Mouse (Mus musculus) liver, embryonic 14.5 days (tissue): ENCODE measurements around the gene Ugt1a2. TPM values are rescaled to one million over a fixed set of nuclear protein-coding genes. Genes with fewer than 3 reads are reported as not detected.

ENCODE experiments used
- ATAC-seq: fragments of 200-750 bp; cut with Nextera tagmentation; 2 replicates; pipeline ENCODE4 v1.8.0; 2017; ENCODE audit warnings: moderate number of reproducible peaks, mild to moderate bottlenecking, moderate library complexity; ENCODE audit not compliant: insufficient read depth
- DNase-seq, 3 experiments: peaks; one replicate each; pipeline ENCODE4 v3.0.0-alpha.2; 2012 to 2013; ENCODE audit warnings: low read depth in 3 of 3, low spot score in 3 of 3
- H3K27ac ChIP-seq: fragments of 300-500 bp; sonication (generic); 2 replicates; pipeline ENCODE4 v1.5.1; 2014; ENCODE audit warnings: moderate library complexity, mild to moderate bottlenecking, control low read depth, inconsistent platforms
- H3K27me3 ChIP-seq: fragments of 300-500 bp; sonication (generic); 2 replicates; pipeline ENCODE4 v1.6.1; 2014; ENCODE audit warnings: mild to moderate bottlenecking, low read length, moderate library complexity; ENCODE audit not compliant: control insufficient read depth, insufficient read depth
- H3K36me3 ChIP-seq: fragments of 300-500 bp; sonication (generic); replicated peaks from 2 replicates; pipeline ENCODE4 v1.6.1; 2014; ENCODE audit warnings: low read depth; ENCODE audit not compliant: control insufficient read depth, insufficient read depth
- H3K4me1 ChIP-seq, 2 experiments: fragments of 200-500 bp in 1 of 2; fragments of 300-500 bp in 1 of 2; sonication (generic) in 1 of 2; replicated peaks; 2 replicates each; pipeline ENCODE4 v1.6.1; 2012 to 2014; ENCODE audit warnings: antibody characterized with exemption in 1 of 2, inconsistent platforms in 1 of 2, low read length in 1 of 2; ENCODE audit not compliant: control insufficient read depth in 2 of 2, insufficient read depth in 2 of 2
- H3K4me2 ChIP-seq: fragments of 300-500 bp; sonication (generic); 2 replicates; pipeline ENCODE4 v1.6.1; 2014; ENCODE audit warnings: low read depth, mild to moderate bottlenecking, control low read depth, moderate library complexity
- H3K4me3 ChIP-seq, 2 experiments: fragments of 200-500 bp in 1 of 2; fragments of 300-500 bp in 1 of 2; sonication (generic) in 1 of 2; 2 replicates each; pipeline ENCODE4 v1.5.1; 2012 to 2014; ENCODE audit warnings: low read depth in 2 of 2, low read length in 2 of 2, mild to moderate bottlenecking in 2 of 2, control low read depth in 1 of 2, inconsistent platforms in 1 of 2, moderate library complexity in 1 of 2; ENCODE audit not compliant: insufficient read depth in 1 of 2
- H3K9ac ChIP-seq: fragments of 300-500 bp; sonication (generic); replicated peaks from 2 replicates; pipeline ENCODE4 v1.6.1; 2014; ENCODE audit warnings: mild to moderate bottlenecking, control low read depth, moderate library complexity
- H3K9me3 ChIP-seq: fragments of 300-500 bp; sonication (generic); 2 replicates; pipeline ENCODE4 v1.6.1; 2016; ENCODE audit warnings: low read length, mixed read lengths; ENCODE audit not compliant: control insufficient read depth
- CTCF ChIP-seq: IDR thresholded peaks from 2 replicates; pipeline ENCODE4 v1.5.1; 2016; ENCODE audit warnings: antibody characterized with exemption, low read depth, control low read depth
- EP300 ChIP-seq: IDR thresholded peaks from 2 replicates; pipeline ENCODE4 v1.6.1; 2016; ENCODE audit warnings: antibody characterized with exemption, low read depth
- WGBS: fragments of 180-500 bp; shearing (Covaris S2); extraction: QIAGEN DNeasy Blood & Tissue Kit; methylation state at CpG from one replicate; pipeline ENCODE4 v1.1.7; 2014; ENCODE audit not compliant: insufficient replicate concordance; 5-methylcytosine and 5-hydroxymethylcytosine counted together
- polyA plus RNA-seq, 2 experiments: library from polyadenylated mRNA; depleted of rRNA in 1 of 2; stranded (reverse) in 1 of 2; unstranded in 1 of 2; fragments of >200 nt; fragmentation: Nextera tagmentation in 1 of 2; extraction: Ambion mirVana in 1 of 2; gene quantifications; 2 replicates each; pipeline versions ENCODE4 v1.2.1 to v1.2.3; 2012 to 2014

Gene Ugt1a2
- polyA plus RNA-seq, 2 experiments = 0.02 TPM; not detected in 1

GRCm38 (mm10) chr1:88229986-88230385 is 29.6 kb downstream of the Ugt1a2 start:
- ATAC-seq (no peak), DNase-seq (no peak)
- Histone ChIP-seq H3K4me2 (no peak overlapping the region), H3K9me3 (peaks cover 18% of the 10 kb centered on the region), H3K36me3 (no peaks in the 10 kb centered on the region), H3K27ac (no peak overlapping the region), H3K4me1 (no peaks in the 10 kb centered on the region), H3K27me3 (no peaks in the 10 kb centered on the region), H3K9ac (no peak overlapping the region), H3K4me3 (no peak overlapping the region)
- TF ChIP-seq EP300 (no peak), CTCF (no peak)
- WGBS = 54% methylated on average over 5 of the region's 5 CpGs

GRCm38 (mm10) chr1:88230421-88230820 is 30.0 kb downstream of the Ugt1a2 start:
- ATAC-seq (no peak), DNase-seq (no peak)
- H3K4me3 ChIP-seq = no peak overlapping the region
- no peak overlapping the region for H3K4me2 ChIP-seq
- no peaks in the 10 kb centered on the region for H3K36me3 ChIP-seq
- no peaks in the 10 kb centered on the region for H3K27me3 ChIP-seq
- peaks cover 22% of the 10 kb centered on the region for H3K9me3 ChIP-seq
- no peak overlapping the region for H3K9ac ChIP-seq
- H3K4me1 ChIP-seq = no peaks in the 10 kb centered on the region
- WGBS = 62% methylated on average over 7 of the region's 7 CpGs
- no peak for TF ChIP-seq EP300
- no peak for TF ChIP-seq CTCF
- no peak overlapping the region for H3K27ac ChIP-seq

- no peak overlapping the region for H3K4me3 ChIP-seq
- 53% methylated on average over 6 of the region's 6 CpGs for WGBS
- ATAC-seq (no peak), DNase-seq (no peak)
- H3K36me3 ChIP-seq = no peaks in the 10 kb centered on the region
- no peak overlapping the region for H3K27ac ChIP-seq
- peaks cover 29% of the 10 kb centered on the region for H3K9me3 ChIP-seq
- no peak overlapping the region for H3K9ac ChIP-seq
- no peaks in the 10 kb centered on the region for H3K27me3 ChIP-seq
- TF ChIP-seq CTCF = no peak
- TF ChIP-seq EP300 = no peak
- no peak overlapping the region for H3K4me2 ChIP-seq
- no peaks in the 10 kb centered on the region for H3K4me1 ChIP-seq
Observed at GRCm38 (mm10) chr1:88230981-88231802, 30.8 kb downstream of the Ugt1a2 start.

- WGBS = 44% methylated on average over 7 of the region's 7 CpGs
- Histone ChIP-seq H3K9me3 (peaks cover 29% of the 10 kb centered on the region), H3K4me1 (no peaks in the 10 kb centered on the region), H3K4me2 (no peak overlapping the region), H3K36me3 (no peaks in the 10 kb centered on the region), H3K9ac (no peak overlapping the region), H3K4me3 (no peak overlapping the region), H3K27me3 (no peaks in the 10 kb centered on the region), H3K27ac (no peak overlapping the region)
- DNase-seq = no peak
- no peak for TF ChIP-seq EP300
- no peak for TF ChIP-seq CTCF
- no peak for ATAC-seq
Observed at GRCm38 (mm10) chr1:88231803-88232499, 31.6 kb downstream of the Ugt1a2 start.

GRCm38 (mm10) chr1:88232664-88233380 is 32.4 kb downstream of the Ugt1a2 start:
- no peak for TF ChIP-seq EP300
- no peak for TF ChIP-seq CTCF
- ATAC-seq (no peak), DNase-seq (no peak)
- Histone ChIP-seq H3K4me2 (no peak overlapping the region), H3K4me1 (no peaks in the 10 kb centered on the region), H3K36me3 (no peaks in the 10 kb centered on the region), H3K9ac (no peak overlapping the region), H3K27ac (no peak overlapping the region), H3K4me3 (no peak overlapping the region), H3K9me3 (peaks cover 31% of the 10 kb centered on the region), H3K27me3 (no peaks in the 10 kb centered on the region)
- WGBS = 43% methylated on average over 3 of the region's 3 CpGs
